Mouse (Mus musculus) thymus, adult 2 months (tissue): ENCODE measurements around the gene Ang. TPM values are rescaled to one million over a fixed set of nuclear protein-coding genes. Genes with fewer than 3 reads are reported as not detected.
"Not testable (repeated sequence)": the region's sequence is repeated elsewhere in the genome, so short reads cannot be mapped to it uniquely, and the experiment has no call there.

Experiments
- DNase-seq: peaks from one replicate; pipeline ENCODE4 v3.0.0; 2021
- H3K27ac ChIP-seq: fragments of 200-500 bp; 2 replicates; pipeline ENCODE4 v1.5.1; 2012; ENCODE audit warnings: low read length, control low read depth; ENCODE audit not compliant: control insufficient read depth, insufficient read depth
- H3K27me3 ChIP-seq: fragments of 200-500 bp; 2 replicates; pipeline ENCODE4 v1.6.1; 2012; ENCODE audit warnings: mild to moderate bottlenecking, low read length, moderate library complexity, mixed read lengths; ENCODE audit not compliant: control insufficient read depth, insufficient read depth
- H3K36me3 ChIP-seq: fragments of 200-500 bp; 2 replicates; pipeline ENCODE4 v1.6.1; 2012; ENCODE audit warnings: mild to moderate bottlenecking, low read length, moderate library complexity; ENCODE audit not compliant: control insufficient read depth, insufficient read depth
- H3K4me1 ChIP-seq: fragments of 200-500 bp; replicated peaks from 2 replicates; pipeline ENCODE4 v1.6.1; 2012; ENCODE audit warnings: low read length; ENCODE audit not compliant: control insufficient read depth, insufficient read depth
- H3K4me3 ChIP-seq: fragments of 200-500 bp; 2 replicates; pipeline ENCODE4 v1.5.1; 2012; ENCODE audit warnings: mild to moderate bottlenecking, low read length, control low read depth, moderate library complexity; ENCODE audit not compliant: control insufficient read depth, insufficient read depth
- CTCF ChIP-seq: fragments of 200-500 bp; IDR thresholded peaks from 2 replicates; pipeline ENCODE4 v1.5.1; 2012; ENCODE audit warnings: mild to moderate bottlenecking, control low read depth, low read length, moderate library complexity, borderline replicate concordance; ENCODE audit not compliant: control insufficient read depth, poor library complexity, insufficient read depth; ENCODE audit errors: extremely low read depth
- POLR2A ChIP-seq: fragments of 200-500 bp; IDR thresholded peaks from 2 replicates; pipeline ENCODE4 v1.6.1; 2012; ENCODE audit warnings: mild to moderate bottlenecking, low read length, control low read depth, moderate library complexity; ENCODE audit not compliant: control insufficient read depth, poor library complexity, insufficient read depth; ENCODE audit errors: extremely low read depth
- WGBS: fragments of 180-500 bp; shearing (Covaris S2); methylation state at CpG from one replicate; pipeline ENCODE4 v1.1.7; 2018; 5-methylcytosine and 5-hydroxymethylcytosine counted together
- polyA plus RNA-seq: library from polyadenylated mRNA; depleted of rRNA; stranded (reverse); fragments of >200 nt; gene quantifications from 2 replicates; pipeline ENCODE4 v1.2.3, GENCODE M21; 2012

The Ang gene
- polyA plus RNA-seq, 1 experiment = 7.5 TPM

DNA sequence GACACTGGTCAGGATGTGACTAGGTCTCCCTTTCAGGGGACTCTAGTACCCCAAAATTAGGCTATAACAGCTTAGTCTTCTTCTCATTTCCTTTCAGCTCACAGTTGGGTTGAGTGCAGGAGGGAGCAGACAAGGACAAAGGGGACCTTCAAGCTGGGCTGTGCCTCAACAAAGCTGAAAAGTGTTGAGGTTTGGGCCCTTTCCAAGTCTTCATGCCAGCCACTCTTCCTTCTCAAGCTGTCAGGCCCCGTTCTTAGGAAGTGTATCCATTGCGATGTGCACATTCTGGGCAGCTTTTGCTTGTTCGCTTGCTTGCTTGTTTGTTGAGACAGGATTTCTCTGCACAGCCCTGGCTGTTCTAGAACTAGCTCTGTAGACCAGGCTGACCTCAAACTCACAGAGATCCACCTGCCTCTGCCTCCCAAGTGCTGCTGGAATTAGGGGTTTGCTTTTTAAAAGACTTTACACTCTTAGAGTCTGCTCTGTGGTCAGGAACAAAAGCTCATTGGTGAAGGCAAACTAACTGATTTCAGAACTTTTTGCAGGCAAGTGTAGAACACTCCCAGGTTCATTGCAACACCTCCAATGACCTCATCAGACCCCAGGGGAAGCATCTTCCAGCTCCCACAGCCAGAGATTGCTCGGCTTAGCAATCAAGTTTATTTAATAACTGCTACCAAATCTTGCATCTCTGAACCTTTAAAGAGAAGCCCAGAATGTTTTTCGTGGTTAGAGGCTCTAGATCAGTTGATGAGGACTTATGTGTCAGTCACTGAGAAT is 3.3 kb downstream of the Ang start:
- Histone ChIP-seq H3K4me3 (no peak overlapping the region), H3K27me3 (no peaks in the 10 kb centered on the region), H3K4me1 (peaks cover 8% of the 10 kb centered on the region; the same call in 1 of the 2 replicates), H3K36me3 (no peaks in the 10 kb centered on the region), H3K27ac (no peak overlapping the region)
- TF ChIP-seq POLR2A (no peak), CTCF (no peak)
- WGBS = 61% methylated on average over 5 of the region's 5 CpGs
- no peak for DNase-seq

DNA sequence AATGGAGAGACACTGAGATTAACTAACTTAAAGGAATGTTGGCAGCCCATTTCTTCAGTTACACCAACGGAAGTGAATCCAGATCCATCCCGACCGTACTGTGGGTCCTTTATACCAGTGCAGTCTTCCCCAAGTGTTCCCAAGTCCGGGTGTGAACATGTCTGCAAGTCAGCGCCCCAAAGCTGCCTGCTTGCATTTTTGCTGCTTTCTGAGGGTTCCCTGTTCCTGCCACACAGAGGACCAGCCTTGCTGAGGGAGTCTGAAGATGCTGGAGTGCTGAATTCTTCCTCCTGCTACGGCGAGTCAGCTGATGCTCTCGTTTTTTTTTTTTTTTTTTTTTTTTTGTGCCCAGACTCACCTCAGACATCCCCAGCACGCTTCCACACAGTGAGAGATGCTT is 4.0 kb downstream of the Ang start:
- TF ChIP-seq CTCF = no peak
- no peak for TF ChIP-seq POLR2A
- DNase-seq = no peak
- no peak overlapping the region for H3K27ac ChIP-seq
- WGBS = 83% methylated on average over 9 of the region's 9 CpGs
- H3K4me1 ChIP-seq = peaks cover 8% of the 10 kb centered on the region; the same call in 1 of the 2 replicates
- H3K36me3 ChIP-seq = no peaks in the 10 kb centered on the region
- H3K4me3 ChIP-seq = no peak overlapping the region
- H3K27me3 ChIP-seq = no peaks in the 10 kb centered on the region

DNA sequence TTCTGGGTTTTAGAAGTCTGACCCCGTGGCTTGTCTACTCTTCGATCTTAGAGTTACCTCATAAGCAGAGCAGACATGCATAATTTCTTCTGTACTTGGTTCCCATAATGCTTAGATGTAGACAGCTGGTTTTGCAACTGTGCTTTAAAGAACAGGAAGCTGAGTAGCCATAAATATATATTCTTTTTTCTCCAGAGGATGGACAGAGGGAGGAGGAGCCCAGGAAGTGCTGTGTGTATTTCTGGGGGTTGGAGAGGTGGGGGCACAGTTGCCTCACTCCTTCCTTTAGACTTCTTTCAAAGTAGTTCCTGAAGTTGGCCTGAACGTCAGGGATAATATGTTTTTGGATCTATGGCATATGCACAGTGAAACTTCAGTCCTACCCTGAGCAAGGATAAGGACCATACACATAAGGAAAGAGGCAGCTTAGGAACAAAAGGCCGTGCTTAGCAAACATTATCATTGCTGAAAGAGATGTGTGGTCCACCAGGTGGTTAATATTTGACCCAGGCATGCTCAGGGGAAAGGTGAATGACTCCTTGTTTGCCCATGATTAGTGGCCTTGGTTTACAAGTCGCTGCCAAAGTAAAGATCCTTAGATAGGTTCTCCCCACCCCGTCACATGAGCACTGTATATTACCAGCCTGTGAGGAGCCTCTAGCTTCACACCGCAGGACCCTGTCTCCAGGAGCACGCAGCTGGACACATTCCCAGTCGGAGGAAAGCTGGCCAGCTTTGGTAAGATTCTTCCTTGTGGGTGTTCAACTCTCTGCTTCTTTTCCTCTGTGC is 5.0 kb downstream of the Ang start:
- no peak for TF ChIP-seq CTCF
- no peak for TF ChIP-seq POLR2A
- no peaks in the 10 kb centered on the region for H3K27me3 ChIP-seq
- H3K36me3 ChIP-seq = no peaks in the 10 kb centered on the region
- no peak for DNase-seq
- peaks cover 5% of the 10 kb centered on the region; the same call in 1 of the 2 replicates for H3K4me1 ChIP-seq
- 57% methylated on average over 9 of the region's 9 CpGs for WGBS
- H3K4me3 ChIP-seq = no peak overlapping the region
- H3K27ac ChIP-seq = no peak overlapping the region

DNA sequence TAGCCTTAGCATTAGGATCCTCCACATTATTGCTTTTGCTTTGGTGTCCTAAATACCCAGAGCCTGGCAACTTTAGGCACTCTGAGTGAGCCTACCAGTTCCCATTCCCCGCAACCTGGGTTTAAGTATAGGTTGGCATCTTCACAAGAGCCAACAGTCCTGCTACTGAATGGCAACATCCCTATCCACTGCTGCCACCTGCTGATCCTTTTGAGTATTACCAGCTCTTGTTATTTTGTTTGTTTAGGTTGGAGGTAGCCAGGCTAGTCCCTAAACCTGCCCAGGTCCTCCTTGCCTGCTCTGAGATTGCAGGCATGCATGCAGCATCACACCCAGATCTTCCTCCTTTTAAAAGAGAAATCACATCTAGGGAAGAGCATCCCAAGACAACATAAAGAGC is 7.3 kb downstream of the Ang start:
- WGBS = 47% methylated on average over 1 of the region's 1 CpGs
- not testable (repeated sequence) for H3K4me3 ChIP-seq, H3K36me3 ChIP-seq, H3K27ac ChIP-seq, H3K27me3 ChIP-seq, H3K4me1 ChIP-seq
- peak; percentile 78 for DNase-seq

DNA sequence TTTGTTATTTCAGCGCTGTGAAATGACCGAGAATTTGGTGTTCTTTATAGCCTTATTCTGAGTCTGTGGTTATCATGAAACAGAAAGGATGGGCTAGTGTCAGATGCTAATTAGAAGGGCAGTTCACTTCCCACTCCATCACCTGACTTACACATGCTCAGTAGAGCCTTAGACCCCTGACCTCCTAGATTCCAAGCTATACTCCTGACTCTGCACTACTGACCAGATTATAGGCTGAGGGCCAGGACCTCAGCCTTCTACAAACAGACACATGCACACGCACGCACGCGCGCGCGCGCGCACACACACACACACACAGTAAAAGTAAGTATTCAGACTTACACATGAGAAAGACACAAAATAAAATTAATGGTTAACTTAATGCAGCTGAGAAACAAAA is 8.0 kb downstream of the Ang start:
- WGBS = 97% methylated on average over 11 of the region's 11 CpGs
- no peaks in the 10 kb centered on the region for H3K4me1 ChIP-seq
- DNase-seq = no peak
- TF ChIP-seq POLR2A = no peak
- no peak for TF ChIP-seq CTCF
- H3K36me3 ChIP-seq = no peaks in the 10 kb centered on the region
- H3K27me3 ChIP-seq = no peaks in the 10 kb centered on the region
- no peak overlapping the region for H3K27ac ChIP-seq
- no peak overlapping the region for H3K4me3 ChIP-seq

DNA sequence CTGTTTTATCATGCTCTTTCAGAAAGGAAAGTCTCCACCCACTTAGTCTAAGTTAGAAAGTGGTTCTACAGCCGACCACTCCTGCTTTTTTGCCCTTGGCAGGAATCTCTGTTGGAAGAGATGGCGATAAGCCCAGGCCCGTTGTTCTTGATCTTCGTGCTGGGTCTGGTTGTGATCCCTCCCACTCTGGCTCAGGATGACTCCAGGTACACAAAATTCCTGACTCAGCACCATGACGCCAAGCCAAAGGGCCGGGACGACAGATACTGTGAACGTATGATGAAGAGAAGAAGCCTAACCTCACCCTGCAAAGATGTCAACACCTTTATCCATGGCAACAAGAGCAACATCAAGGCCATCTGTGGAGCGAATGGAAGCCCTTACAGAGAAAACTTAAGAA is 10.3 kb downstream of the Ang start:
- Histone ChIP-seq H3K27ac (no peak overlapping the region), H3K4me3 (no peak overlapping the region), H3K36me3 (no peaks in the 10 kb centered on the region), H3K4me1 (no peaks in the 10 kb centered on the region), H3K27me3 (no peaks in the 10 kb centered on the region)
- no peak for DNase-seq
- WGBS = 89% methylated on average over 9 of the region's 9 CpGs
- no peak for TF ChIP-seq CTCF
- no peak for TF ChIP-seq POLR2A
